Mouse (Mus musculus): ENCODE results near the gene Olfr1200.

- no peak for TF ChIP-seq POLR2A (IDR thresholded peaks at IDR 0.05; ENCODE audit: borderline replicate concordance, extremely low read depth, insufficient read depth, insufficient read length, poor library complexity, severe bottlenecking)
- no peak for TF ChIP-seq CTCF (IDR thresholded peaks at IDR 0.05; ENCODE audit: borderline replicate concordance, extremely low read depth, insufficient read depth, insufficient read length)
Measured at GRCm38 (mm10) chr2:88814196-88814595, 43.9 kb upstream of the Olfr1200 start, which contains the start of gene Olfr1202.
